In the genomic region with DNA sequence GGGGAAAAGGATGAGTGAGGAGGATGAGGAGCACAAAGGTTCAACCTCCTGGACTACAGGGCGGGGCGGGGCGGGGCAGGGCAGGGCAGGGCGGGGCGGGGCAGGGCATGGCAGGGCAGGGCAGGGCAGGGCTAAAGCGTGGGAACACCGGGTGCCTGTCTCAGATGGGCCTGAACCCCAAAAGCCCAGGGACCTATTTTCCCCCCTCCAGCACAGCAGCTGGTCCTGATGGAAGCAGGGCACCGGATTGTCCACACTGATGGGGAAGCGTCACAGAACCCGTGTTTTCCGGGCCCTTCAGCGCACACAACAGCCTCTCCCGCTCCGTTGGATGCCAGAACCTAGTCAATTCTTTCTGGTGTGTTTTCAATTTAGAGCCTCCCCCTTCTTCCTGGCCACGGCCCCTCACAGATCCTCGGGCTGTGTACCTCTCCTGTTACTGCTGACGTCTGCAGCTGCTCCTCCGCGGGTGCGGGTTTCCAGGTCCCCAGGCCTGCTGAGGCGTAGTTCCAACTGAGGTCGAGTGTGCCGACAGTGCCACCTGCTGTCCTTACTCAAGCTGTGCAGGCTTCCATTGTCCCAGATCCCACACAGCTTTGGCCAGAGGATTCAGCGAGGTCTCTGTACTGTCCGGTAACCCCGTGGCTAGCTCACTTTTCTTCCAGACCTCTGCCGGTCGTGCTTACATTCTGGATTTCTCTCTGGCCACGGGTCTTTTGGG, we compare ENCODE assay signal across 7 mouse cellular contexts. TPM values are rescaled to one million over a fixed set of nuclear protein-coding genes. Genes with fewer than 3 reads are reported as not detected.
DNase-seq lines count a peak whose midpoint lies in the region; ATAC-seq and TF ChIP-seq lines count a peak whose summit lies in the region.

No protein-coding gene starts in this region.

- 0 out of 2 replicates have a peak, but pooled peaks cover 7% of the 10 kb centered on the region for H3K27me3 ChIP-seq in embryonic facial prominence, embryonic 10.5 days (replicated peaks; ENCODE audit: low read depth, poor library complexity, severe bottlenecking)
- no peaks in the 10 kb centered on the region for H3K27me3 ChIP-seq in kidney, adult 2 months (replicated peaks; ENCODE audit: control insufficient read depth, insufficient read depth, low read length)
- no peaks in the 10 kb centered on the region for H3K27me3 ChIP-seq in limb, embryonic 12.5 days
- no peaks in the 10 kb centered on the region for H3K27me3 ChIP-seq in midbrain, embryonic 15.5 days (replicated peaks)
- H3K27me3 ChIP-seq in spleen, adult 2 months (ENCODE audit: control insufficient read depth, insufficient read depth, low read length): no peaks in the 10 kb centered on the region

- H3K9ac ChIP-seq in limb, embryonic 12.5 days (replicated peaks): peak overlapping the region; percentile 52
- H3K9ac ChIP-seq in midbrain, embryonic 15.5 days: peak overlapping the region; percentile 57

- peak; percentile 83 for DNase-seq in adrenal gland, postnatal 25 days
- DNase-seq in embryonic facial prominence, embryonic 10.5 days (ENCODE audit: low spot score): peak; percentile 95
- peak; percentile 91 to 94 for DNase-seq in heart, adult 18-20 months
- DNase-seq in kidney, adult 2 months: peak; percentile 92
- DNase-seq in spleen, adult 2 months (ENCODE audit: low read depth in 1 of 2, low spot score in 2 of 2): peak in 1 of 2 experiments; percentile 43

- peak; percentile 99 for TF ChIP-seq CTCF in kidney, adult 2 months (conservative IDR thresholded peaks at IDR 0.05; ENCODE audit: insufficient read depth, insufficient read length, low read depth, low read length)
- peak; percentile 62; the same call in 1 of the 2 replicates for TF ChIP-seq CTCF in spleen, adult 2 months (IDR thresholded peaks at IDR 0.05; ENCODE audit: extremely low read depth, insufficient read depth, insufficient read length, insufficient replicate concordance)

- no peak for TF ChIP-seq POLR2A in kidney, adult 2 months (IDR thresholded peaks at IDR 0.05; ENCODE audit: low read depth, low read length)
- TF ChIP-seq POLR2A in spleen, adult 2 months (IDR thresholded peaks at IDR 0.05; ENCODE audit: low read depth, low read length): no peak

- H3K9me3 ChIP-seq in embryonic facial prominence, embryonic 10.5 days: no peaks in the 10 kb centered on the region
- no peaks in the 10 kb centered on the region for H3K9me3 ChIP-seq in limb, embryonic 12.5 days
- no peaks in the 10 kb centered on the region for H3K9me3 ChIP-seq in midbrain, embryonic 15.5 days

- WGBS in embryonic facial prominence, embryonic 10.5 days: 4% methylated on average over 29 of the region's 29 CpGs
- 12% methylated on average over 27 of the region's 29 CpGs for WGBS in kidney, adult 2 months
- WGBS in limb, embryonic 12.5 days: 2% methylated on average over 25 of the region's 29 CpGs
- 4% methylated on average over 29 of the region's 29 CpGs for WGBS in midbrain, embryonic 15.5 days
- 12% methylated on average over 28 of the region's 29 CpGs for WGBS in spleen, adult 2 months

- H3K27ac ChIP-seq in embryonic facial prominence, embryonic 10.5 days (replicated peaks): peak overlapping the region; percentile 93
- H3K27ac ChIP-seq in kidney, adult 2 months (ENCODE audit: insufficient read depth, low read depth, low read length): peak overlapping the region; percentile 14; the same call in 1 of the 2 replicates
- H3K27ac ChIP-seq in limb, embryonic 12.5 days: peak overlapping the region; percentile 93
- H3K27ac ChIP-seq in midbrain, embryonic 15.5 days: peak overlapping the region; percentile 76
- H3K27ac ChIP-seq in spleen, adult 2 months (ENCODE audit: insufficient read depth, low read length): no peak overlapping the region

- H3K4me1 ChIP-seq in embryonic facial prominence, embryonic 10.5 days: peaks cover 85% of the 10 kb centered on the region
- 0 out of 2 replicates have a peak, but pooled peaks cover 4% of the 10 kb centered on the region for H3K4me1 ChIP-seq in kidney, adult 2 months (ENCODE audit: control insufficient read depth, insufficient read depth, low read length)
- peaks cover 52% of the 10 kb centered on the region for H3K4me1 ChIP-seq in limb, embryonic 12.5 days (replicated peaks)
- H3K4me1 ChIP-seq in midbrain, embryonic 15.5 days: peaks cover 60% of the 10 kb centered on the region
- no peaks in the 10 kb centered on the region for H3K4me1 ChIP-seq in spleen, adult 2 months (ENCODE audit: control insufficient read depth, insufficient read depth, insufficient read length)

- H3K4me3 ChIP-seq in embryonic facial prominence, embryonic 10.5 days: peak overlapping the region; percentile 54
- peak overlapping the region; percentile 8; the same call in 1 of the 2 replicates for H3K4me3 ChIP-seq in kidney, adult 2 months (ENCODE audit: insufficient read depth, low read depth, low read length)
- peak overlapping the region; percentile 31 for H3K4me3 ChIP-seq in limb, embryonic 12.5 days (replicated peaks)
- H3K4me3 ChIP-seq in midbrain, embryonic 15.5 days: peak overlapping the region; percentile 29
- H3K4me3 ChIP-seq in spleen, adult 2 months (ENCODE audit: extremely low read depth, insufficient read depth, insufficient read length): no peak overlapping the region

- peak overlapping the region; percentile 57 for H3K4me2 ChIP-seq in limb, embryonic 12.5 days
- H3K4me2 ChIP-seq in midbrain, embryonic 15.5 days: peak overlapping the region; percentile 56

- no peaks in the 10 kb centered on the region for H3K36me3 ChIP-seq in embryonic facial prominence, embryonic 10.5 days (replicated peaks)
- H3K36me3 ChIP-seq in kidney, adult 2 months (ENCODE audit: control insufficient read depth, insufficient read depth, low read length): no peaks in the 10 kb centered on the region
- H3K36me3 ChIP-seq in limb, embryonic 12.5 days: no peaks in the 10 kb centered on the region
- no peaks in the 10 kb centered on the region for H3K36me3 ChIP-seq in midbrain, embryonic 15.5 days (replicated peaks)
- no peaks in the 10 kb centered on the region for H3K36me3 ChIP-seq in spleen, adult 2 months (ENCODE audit: control insufficient read depth, insufficient read depth, low read length)

- ATAC-seq in limb, embryonic 12.5 days (ENCODE audit: insufficient number of reproducible peaks, insufficient read depth, low FRiP score, low TSS enrichment, low read depth): peak; percentile 97
- peak; percentile 82 for ATAC-seq in midbrain, embryonic 15.5 days (replicated peaks)

RNA-seq across cellular contexts. Expression of a gene that starts 40.4 kb away (rescaled TPM):
- total RNA-seq in adrenal gland, postnatal 25 days (2021): not detected in 2 replicates
- polyA plus RNA-seq in embryonic facial prominence, embryonic 10.5 days (2016; fragmentation: Nextera tagmentation; extraction: Ambion mirVana): not detected in 2 replicates
- under 1 TPM in 1 of 2 experiments, not detected in 1; 0.13 TPM for total RNA-seq in heart, adult 18-20 months (2021)
- polyA plus RNA-seq in kidney, adult 2 months (2012; rRNA removed): not detected in 2 replicates
- not detected in 2 replicates for polyA plus RNA-seq in limb, embryonic 12.5 days (2016; fragmentation: Nextera tagmentation; extraction: Ambion mirVana)
- polyA plus RNA-seq in midbrain, embryonic 15.5 days (2015; fragmentation: Nextera tagmentation; extraction: Ambion mirVana): not detected in 2 replicates
- polyA plus RNA-seq in spleen, adult 2 months (2012; rRNA removed): 0.12 and 0.18 TPM in 2 replicates

RNA-seq across cellular contexts. Expression of a gene that starts 51.7 kb away (rescaled TPM):
- total RNA-seq in adrenal gland, postnatal 25 days (2021): 56.5 and 68.7 TPM in 2 replicates
- polyA plus RNA-seq in embryonic facial prominence, embryonic 10.5 days (2016; fragmentation: Nextera tagmentation; extraction: Ambion mirVana): 60.7 and 61.9 TPM in 2 replicates
- total RNA-seq in heart, adult 18-20 months (2021): 10 to 100 TPM; 86.5 to 90.5 TPM
- polyA plus RNA-seq in kidney, adult 2 months (2012; rRNA removed): 18.7 and 20.3 TPM in 2 replicates
- polyA plus RNA-seq in limb, embryonic 12.5 days (2016; fragmentation: Nextera tagmentation; extraction: Ambion mirVana): 78.4 and 79.3 TPM in 2 replicates
- 181 and 185 TPM in 2 replicates for polyA plus RNA-seq in midbrain, embryonic 15.5 days (2015; fragmentation: Nextera tagmentation; extraction: Ambion mirVana)
- polyA plus RNA-seq in spleen, adult 2 months (2012; rRNA removed): 6.6 and 10.0 TPM in 2 replicates

RNA-seq across cellular contexts. Expression of a gene that starts 52.5 kb away (rescaled TPM):
- total RNA-seq in adrenal gland, postnatal 25 days (2021): 0.91 and 1.2 TPM in 2 replicates
- not detected in 2 replicates for polyA plus RNA-seq in embryonic facial prominence, embryonic 10.5 days (2016; fragmentation: Nextera tagmentation; extraction: Ambion mirVana)
- total RNA-seq in heart, adult 18-20 months (2021): under 1 TPM; 0.30 to 0.62 TPM
- 1.5 and 1.7 TPM in 2 replicates for polyA plus RNA-seq in kidney, adult 2 months (2012; rRNA removed)
- not detected in 2 replicates for polyA plus RNA-seq in limb, embryonic 12.5 days (2016; fragmentation: Nextera tagmentation; extraction: Ambion mirVana)
- 0.14 and 0.15 TPM in 2 replicates for polyA plus RNA-seq in midbrain, embryonic 15.5 days (2015; fragmentation: Nextera tagmentation; extraction: Ambion mirVana)
- 0.50 and 0.67 TPM in 2 replicates for polyA plus RNA-seq in spleen, adult 2 months (2012; rRNA removed)
